Mouse (Mus musculus): Measurements from ENCODE around the gene Snap47.
"Not testable (repeated sequence)": the region's sequence is repeated elsewhere in the genome, so short reads cannot be mapped to it uniquely, and the experiment has no call there.

The Snap47 gene

DNA sequence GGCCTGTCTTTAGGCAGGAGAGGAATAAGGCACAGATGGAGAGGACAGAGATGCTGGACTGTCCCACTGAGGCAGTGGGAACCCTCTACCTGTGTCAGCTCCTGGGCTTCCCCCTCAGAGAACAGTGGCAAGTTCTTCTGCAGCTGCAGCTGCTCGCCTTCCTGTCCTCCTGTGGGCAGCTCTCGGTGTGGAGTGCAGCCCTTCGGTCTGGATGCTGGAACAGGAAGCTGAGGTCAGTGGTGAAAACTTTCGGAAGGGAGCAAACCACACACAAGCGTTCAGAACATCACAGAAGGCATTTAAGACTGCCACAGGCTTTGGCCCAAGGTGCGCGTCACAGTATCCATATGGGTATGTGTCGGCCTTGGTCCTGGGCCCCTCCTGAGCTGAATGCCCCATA lies 29.6 kb downstream of the Snap47 start:
- DNase-seq = no peak

DNA sequence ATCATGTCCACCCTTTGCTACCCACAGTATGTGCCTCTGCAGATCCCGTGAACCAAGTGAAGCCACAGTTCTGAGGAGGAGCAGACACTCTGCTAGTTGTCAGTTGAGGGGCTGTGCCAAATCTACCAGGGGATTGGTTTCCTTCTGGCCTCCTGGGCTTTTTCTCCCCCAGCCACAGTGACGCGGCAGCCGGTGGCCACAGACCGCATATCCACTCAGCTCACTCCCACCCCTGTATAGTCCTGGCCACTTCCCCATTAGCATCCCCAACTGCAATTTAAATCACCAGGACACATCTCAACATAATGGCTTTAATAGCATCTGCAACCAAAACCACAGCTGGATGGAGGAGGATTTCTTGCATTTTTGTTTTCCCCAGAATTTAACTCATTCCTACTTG lies 32.3 kb downstream of the Snap47 start:
- no peak for DNase-seq

DNA sequence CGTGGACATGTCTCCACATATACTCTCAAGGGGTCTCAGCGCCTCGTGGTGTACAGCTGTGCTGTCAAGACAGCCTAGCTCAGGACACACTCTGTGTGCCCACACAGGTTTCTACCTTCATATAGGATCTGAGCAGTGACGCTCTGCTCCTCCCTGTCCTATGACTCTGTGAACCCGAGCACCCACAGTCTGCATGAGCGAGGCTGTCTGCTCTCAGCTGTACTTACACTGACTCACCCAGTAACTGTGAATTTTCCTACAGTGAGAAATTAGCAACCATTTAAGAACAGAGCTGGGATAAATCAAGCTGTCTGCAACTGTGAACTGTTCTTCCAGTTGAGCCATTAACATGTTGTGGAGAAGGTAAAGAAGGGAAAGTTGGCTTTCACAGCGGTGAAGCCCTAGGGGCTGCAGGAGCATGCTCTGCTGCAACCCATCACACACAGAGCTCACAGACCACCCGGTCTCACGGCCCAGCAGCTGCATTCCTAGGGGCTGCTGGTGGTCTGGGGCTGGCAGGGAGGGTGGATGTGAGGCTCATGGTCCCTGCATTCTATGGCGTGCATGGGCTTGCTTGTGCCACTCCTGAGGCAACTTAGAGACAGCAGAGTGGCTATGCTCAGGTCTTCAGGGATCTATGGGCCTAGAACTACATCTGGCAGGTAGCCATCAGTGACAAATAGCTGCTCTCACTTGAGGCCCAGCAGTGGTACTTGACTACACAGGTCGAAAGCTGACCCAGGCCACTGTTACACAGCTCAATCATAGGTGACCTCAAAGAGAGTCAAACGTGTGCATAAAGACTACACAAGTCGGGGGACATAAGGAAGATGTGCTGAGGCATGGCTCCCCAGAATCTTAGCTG lies 37.8 kb downstream of the Snap47 start:
- no peak for DNase-seq

DNA sequence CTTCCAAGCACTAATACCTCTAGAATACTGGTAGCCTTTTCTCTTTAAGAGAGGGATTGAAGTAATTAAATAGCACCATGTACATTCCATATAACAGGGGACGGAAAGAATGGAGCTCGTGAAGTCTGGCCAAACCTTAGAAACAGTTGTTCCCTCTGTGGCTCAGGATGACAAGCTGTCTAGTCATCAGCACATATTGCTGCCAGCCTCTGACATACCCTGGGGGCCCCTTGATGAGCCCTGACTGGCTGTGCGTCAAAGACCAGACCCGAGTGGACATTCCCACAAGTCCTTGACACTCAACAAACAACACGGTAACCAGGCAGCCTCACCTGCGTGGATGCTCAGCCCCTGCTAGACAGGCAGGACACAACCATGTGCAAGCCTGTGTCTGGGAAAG lies 38.9 kb downstream of the Snap47 start:
- no peak for DNase-seq

DNA sequence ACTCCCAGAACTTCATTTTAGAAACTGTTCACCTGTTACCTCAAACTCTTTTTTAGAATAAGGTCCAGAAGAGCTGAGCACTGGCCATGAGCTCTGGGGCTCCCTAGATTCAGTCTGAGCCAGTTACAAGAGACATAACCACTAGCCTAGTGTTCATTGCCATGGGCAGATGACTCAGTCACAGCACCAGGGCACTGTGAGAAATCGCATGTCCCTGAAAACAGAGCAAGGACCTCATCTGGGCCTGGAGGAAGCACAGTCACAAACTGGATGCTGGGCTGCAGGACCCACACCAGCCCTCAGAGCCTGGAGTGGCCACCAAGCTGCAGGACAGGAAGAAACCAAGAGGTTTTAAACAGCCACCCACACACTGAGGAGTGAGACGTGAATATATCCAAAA lies 40.1 kb downstream of the Snap47 start:
- DNase-seq = no peak

DNA sequence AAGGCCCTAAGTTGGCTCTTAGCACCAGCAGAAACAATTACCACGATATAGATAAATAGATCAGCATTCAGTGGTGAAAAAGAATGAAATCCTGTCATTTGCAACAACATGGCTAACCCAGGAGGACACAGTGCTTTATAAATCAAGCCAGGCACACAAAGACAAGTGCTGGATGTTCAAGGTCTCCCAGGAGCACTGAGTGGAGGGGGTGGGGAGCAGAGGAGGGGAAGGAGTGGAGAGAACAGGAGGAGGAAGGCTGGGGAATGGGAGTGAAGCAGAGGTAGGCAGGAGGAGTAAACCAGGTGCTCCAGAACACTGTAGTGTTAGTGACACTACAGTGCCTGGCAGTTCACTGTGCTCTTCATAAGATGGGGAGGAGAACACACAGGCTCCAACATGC lies 45.2 kb downstream of the Snap47 start:
- no peak for DNase-seq

DNA sequence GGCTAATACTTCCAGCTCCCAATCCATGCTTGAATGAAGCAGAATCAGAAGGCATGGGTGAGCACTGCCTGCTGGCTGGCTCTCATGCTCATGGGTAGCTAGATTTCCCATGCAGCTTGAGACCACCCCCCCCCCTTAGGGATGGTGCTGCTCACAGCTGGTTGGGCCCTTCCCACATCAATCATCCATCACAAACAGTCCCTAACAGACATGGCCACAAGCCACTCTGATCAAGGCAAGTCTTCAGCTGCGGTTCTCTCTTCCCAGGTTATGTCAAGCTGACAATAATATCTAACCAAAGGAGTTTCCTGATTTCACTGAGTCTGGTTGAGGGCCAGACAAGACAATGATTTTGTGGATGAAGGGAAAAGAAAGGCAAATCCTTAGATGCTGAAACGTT lies 50.1 kb downstream of the Snap47 start:
- DNase-seq = peak; percentile 34

DNA sequence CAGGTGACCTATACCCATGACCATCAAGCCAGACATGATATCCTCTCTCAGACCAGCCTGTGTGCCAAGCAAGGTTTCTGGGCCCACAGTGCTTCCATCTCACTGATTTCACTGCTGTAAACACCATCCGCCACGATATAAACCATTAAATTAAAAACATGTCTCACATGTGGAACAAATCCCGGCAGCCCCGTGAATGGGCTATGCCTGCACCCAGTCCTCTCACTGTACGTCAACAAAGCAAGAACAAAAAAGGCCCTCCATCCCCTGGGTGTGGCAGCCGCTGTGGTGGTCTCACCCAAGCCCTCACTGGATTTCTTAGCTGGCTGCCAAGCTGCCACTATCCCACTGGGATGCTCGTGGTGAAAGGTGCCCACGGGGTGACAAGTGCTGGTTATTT lies 51.2 kb downstream of the Snap47 start:
- no peak for DNase-seq

DNA sequence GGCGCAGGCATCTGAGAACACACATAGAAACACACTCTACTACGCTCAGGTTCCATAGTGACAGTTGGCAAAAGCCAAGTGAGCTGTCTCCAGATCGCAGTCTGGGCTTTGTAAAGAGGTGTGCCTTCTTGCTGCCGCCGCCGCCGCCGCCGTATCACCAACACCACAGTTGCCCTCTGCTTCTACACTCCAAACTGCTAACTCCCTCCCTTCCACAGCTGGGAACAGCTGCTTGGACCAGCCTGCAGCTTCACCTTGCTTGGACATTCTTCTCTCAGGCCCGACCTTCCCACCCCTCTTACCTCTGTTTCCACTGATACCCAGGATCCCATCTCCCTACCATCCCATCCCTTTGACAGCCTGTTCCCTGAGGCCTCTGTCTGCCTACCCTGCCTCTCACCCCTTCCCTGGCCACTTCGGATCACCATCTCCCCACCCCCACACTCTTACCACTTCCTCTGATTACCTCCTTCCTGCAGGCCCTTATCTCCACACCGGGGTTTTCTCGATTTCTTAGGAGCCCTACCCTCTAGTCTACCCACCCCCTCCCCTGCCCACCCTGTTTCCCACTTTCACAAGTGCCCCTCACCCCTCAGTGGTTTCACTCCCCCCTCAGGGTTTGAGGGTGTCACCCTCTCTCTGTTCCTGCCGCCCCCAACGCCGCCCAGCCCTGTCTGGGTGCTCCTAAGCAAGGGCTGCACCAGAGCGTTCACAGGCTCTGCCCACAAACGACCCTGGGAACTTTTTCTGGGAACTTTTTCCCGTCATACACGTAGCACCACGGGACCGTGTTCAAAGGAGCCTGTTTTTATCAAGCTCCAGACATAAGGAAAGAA lies 53.2 kb downstream of the Snap47 start:
- peak; percentile 58 for DNase-seq

DNA sequence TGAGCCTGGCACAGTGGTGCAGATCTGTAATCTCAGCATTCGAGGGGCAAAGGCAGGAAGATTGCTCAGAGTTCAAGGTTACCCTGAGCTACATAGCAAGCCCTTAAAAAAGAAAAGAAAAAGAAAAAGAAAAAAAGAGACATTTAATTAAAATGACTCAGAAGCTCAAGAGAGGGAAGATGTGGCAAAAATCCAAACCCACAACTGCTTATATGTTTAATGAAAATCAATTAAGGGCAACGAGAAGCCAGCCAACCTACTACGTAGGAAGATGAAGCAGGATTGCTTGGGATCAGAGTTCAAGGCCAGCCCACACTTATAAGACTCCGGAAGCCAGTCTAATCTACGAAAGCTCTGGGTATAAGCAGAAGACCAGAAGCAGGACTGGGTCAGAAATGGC lies 56.5 kb downstream of the Snap47 start:
- no peak for DNase-seq

DNA sequence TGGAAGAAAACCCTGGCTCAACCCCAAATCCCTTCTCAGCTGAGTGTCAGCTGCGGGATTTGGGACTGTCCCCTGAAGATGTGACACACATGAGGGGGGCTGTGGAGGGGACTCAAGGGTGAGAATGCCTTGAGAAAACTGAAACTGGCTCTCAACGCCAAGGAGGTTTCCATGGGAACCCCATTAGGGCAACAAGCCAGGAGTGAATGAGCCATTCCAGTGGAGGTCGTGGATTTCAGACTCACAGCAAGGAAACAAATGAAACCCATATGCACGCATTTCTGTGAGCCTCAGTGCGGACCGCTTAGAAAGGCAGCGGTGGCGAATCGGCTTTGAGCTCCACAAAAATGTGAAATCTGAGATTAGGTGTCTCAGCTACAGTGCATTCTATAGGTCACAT lies 57.4 kb downstream of the Snap47 start:
- no peak for DNase-seq

DNA sequence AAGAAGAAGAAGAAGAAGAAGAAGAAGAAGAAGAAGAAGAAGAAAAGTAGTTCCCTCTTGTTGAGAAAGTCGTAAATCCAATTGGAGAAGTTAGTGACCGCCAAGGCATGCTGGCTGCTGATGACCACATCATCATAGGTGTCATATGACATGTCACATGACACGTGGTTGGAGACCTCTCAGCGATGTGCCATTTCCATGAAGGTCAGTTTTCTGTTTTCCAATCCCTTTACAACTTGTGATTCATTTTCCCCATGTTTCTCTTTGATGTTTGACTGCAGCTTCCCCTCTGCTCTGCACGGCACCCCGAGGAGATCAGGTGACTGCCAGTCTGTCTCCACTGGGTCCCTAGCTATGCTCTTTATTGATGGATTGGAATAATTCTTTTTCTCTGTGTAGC lies 58.7 kb downstream of the Snap47 start:
- DNase-seq = no peak

DNA sequence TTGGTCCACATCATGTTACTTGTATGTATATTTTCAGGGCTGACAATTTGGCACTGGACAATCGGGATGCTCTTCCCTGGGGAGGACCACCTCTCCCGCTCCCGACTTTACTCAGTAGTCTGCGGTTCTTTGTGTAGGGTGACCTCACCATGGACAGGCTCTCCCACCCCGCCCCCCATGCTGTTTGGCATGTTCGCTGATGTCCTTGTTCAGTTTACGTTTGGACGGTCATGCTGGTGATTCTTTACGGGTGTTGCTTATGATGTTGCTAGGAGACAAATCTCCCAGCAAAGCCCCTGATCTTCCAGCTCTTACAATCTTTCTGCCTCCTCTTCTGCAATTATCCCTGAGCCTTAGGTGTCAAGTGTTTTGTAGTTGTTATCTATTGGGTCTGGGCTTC lies 60.5 kb downstream of the Snap47 start:
- DNase-seq = no peak

DNA sequence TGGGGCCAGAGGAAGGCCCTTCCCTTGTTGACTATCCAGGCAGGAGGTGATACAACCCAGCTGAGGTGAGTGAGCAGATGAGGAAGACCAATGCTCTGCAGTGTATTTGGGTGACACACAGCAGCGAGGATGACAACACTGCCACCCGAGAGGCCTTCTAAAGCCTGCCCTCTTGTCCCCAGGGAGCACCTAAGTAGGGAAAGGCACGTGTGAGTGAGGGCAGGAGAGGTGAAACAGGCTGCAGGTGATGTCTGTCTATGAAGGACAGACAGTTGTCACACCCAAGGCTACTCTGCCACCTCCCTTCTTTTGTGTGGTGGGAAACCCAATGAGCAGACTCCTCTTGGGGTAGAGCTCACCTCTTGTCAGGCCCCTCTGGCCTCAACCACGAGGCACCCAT lies 61.4 kb downstream of the Snap47 start:
- DNase-seq = no peak

DNA sequence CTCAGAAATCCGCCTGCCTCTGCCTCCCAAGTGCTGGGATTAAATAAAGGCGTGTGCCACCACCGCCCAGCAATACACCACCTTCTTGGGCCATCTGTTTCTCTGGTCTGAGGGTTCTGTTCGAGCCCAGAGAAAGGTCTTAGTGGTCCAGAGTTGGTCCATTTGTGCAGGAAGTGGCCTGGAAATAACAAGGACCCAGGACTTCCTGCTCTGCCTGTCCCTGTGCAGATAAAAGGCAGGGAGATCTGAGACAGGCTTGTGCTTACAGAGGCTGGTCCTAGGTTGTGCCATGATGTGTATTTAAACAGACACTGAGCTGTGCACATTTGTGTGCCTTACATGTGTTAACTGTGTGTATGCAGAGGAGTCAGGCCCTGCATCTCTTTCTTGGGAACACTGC lies 62.2 kb downstream of the Snap47 start:
- no peak for DNase-seq

DNA sequence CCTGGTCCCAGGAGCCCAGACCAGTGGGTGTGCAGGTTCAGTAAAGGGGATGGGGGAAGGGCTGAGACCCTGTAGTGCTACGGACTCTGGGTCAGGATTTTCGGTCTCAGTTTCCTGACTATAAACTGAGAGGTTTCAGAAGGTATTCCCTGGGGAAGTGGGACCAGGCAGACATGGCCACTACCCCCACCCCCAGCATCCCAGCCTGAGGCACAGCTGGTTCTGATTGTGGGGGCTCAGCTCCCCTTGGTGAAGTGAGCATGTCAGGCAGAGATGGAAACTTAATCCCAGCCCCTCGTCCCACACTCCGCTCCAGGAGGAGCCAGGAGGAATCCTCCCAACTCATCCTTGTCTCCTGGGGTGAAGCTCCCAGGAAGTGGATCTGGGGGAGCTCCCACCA lies 63.5 kb downstream of the Snap47 start:
- DNase-seq = no peak

DNA sequence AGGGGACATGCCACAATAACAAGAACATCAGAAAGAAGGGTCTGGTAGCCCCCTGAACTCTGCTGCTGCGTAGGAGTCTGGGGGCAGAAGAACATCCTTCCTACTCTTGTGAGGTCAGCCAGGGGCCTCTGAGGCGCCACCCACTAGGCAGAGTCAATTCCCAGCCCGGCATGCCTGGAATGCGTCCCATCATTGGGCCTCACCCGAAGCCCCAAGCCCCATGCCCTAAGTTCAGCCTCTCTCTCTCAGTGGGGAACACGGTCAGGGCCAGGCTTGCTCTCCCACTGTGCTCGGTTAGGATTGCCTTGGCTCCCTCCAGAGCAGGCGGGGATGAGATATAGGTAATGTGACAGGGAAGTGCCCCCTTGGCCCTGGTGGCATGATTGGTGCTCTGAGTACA lies 65.9 kb downstream of the Snap47 start:
- no peak for DNase-seq

DNA sequence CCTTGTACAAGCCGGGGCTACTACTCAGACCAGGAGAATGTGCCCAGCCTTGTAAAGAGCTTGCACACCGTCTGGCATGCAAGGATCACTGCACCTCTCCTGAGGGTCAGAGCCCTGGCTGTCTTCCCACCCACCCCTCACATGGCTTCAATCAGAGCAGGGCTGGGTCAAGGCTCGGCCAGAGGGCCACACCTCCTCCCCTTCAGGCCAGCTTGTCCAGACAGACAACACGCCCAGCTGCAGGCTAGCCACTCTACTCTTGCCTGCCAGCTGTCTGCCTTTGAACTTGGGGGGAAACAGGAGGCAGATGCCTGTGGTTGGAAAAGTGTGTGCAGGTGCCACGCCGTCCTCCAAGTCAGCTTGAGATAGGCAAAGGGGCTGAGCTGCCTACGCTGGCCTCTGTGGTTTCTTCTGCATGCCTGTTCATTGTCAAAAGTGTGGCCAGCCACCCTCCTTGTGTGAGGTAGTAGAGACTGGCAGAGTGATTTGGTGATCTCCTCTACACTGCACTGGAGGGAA lies 66.5 kb downstream of the Snap47 start:
- DNase-seq = peak; percentile 79

DNA sequence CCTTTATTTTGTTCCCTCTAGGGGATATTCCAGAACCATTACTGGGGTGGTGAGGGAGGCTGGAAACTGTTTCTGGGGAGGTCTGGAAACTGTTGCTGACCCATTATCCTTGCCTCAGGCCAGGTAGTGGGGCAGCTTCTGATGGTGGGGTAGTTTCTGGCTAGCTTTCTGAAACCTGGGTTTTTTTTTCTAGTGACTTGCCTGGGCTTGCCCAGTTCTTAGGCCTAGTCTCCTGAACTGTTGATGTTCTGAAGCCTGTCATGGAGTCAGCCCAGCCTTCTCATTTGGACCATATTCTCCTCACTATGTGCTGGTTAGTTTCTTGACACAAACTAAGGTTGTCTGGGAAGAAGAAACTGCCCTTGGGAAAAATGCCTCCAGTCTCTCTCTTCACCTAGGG lies 71.4 kb downstream of the Snap47 start:
- DNase-seq = no peak

DNA sequence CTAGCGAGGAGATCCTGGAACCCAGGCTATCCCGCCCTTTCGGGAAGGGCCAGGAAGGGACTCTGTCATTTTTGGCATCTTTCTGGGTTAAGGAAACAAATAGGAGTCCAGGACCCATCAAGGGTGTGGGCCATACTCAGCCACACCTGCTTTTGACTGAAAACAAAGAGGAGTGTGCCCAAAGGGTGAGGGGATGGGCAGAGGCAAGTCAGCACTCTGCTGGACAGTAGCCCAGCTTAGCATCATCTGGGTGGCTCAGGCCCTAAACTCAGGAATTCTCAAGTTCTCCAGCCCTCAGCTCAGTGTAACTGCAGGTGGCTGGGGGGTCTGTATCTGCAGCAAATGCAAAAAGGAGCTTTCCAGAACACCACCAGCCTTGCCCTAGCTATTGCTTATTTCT lies 73.0 kb downstream of the Snap47 start:
- DNase-seq = no peak

DNA sequence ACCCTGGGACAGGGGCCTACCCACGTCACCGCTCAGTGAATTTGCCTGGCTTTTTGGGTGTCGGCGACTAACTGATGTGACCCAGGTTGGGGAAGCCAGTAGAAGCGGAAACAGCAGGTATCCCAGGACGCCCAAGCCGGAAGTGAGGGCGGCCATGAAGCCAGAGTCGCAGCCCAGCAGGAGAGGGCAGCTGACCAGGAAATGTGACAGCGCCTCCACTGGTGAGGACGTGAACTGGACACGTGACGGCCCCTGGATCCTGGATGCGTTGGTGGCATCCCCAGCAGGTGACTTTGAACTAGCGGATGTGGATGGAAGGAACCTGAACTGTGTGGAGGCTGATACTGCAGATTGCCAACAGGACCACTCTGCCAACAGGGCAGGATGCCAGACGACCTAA lies 75.5 kb downstream of the Snap47 start, which contains the start of gene Prss38:
Gene Prss38, minus strand, starts transcription at position 183 of the 400 bp plus-strand sequence.
- no peak for DNase-seq

DNA sequence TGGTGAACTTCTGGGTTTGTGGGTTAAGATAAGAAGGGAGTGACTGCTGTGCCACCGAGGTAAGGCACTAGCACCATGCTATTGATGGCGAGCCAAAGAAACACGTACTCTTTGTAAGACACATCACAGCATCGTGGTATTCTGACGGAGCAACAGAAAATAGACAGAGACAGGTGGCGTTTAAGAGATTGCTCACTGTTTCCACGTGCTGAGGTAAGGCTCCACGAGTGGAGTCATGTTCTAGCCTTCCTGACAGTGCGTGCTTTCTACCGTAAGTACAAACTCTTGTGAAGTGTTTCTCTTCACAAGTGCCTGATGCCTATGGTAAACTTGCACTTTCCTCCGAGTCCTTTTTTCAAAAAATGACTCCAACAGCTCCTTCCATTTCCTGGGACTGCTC lies 81.1 kb downstream of the Snap47 start:
- DNase-seq = no peak

DNA sequence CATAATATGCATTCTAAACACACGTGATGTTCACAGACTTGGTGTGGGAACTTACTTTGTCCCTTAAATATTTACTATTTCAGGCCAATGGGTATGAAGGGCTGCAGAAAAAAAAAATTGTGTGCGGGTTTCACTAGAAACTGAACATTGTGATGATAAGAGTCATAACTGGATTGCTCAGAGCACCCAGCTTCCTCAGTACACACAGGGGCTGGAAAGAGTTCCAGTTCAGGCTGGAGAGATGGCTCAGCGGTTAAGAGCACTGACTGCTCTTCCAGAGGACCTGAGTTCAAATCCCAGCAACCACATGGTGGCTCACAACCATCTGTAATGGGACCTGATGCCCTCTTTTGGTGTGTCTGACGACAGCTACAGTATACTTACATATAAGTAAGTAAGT lies 83.0 kb downstream of the Snap47 start:
- not testable (repeated sequence) for DNase-seq

DNA sequence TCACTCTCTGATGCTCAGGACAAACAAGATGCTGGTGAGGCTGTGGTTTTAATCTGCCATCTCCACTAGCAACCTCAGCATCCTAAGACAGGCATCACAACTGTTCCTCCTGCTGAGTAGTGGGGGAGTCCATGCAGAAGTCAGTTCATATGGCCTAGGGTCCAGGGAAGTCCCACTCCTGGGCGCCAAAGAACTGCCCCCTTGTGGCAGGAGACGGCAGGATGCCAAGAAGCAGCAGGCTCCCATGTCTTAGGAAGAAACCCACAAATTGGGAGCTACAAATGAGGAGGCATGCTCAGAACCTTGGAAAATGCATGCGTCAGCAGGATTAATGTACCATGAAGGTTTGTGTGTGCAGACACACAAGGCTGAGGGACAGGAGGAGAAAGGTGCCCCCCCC lies 84.4 kb downstream of the Snap47 start:
- DNase-seq = peak; percentile 31
